Mouse (Mus musculus) left cerebral cortex, adult 2 months (tissue): ENCODE data around the gene Rdh19. TPM values are rescaled to one million over a fixed set of nuclear protein-coding genes. Genes with fewer than 3 reads are reported as not detected.
"Not testable (repeated sequence)": the region's sequence is repeated elsewhere in the genome, so short reads cannot be mapped to it uniquely, and the experiment has no call there.

Experiments used
- DNase-seq, 2 experiments: peaks; one replicate each; pipeline ENCODE4 v3.0.0; 2021 to 2022; ENCODE audit warnings: low spot score in 2 of 2, mixed read lengths in 1 of 2; ENCODE audit errors: extremely low spot score in 1 of 2
- H3K27ac ChIP-seq: fragments of 200-600 bp; 2 replicates; pipeline ENCODE4 v1.8.1; 2022
- H3K4me3 ChIP-seq: fragments of 200-600 bp; 2 replicates; pipeline ENCODE4 v1.8.1; 2022
- CTCF ChIP-seq: fragments of 200-600 bp; IDR thresholded peaks from 2 replicates; pipeline ENCODE4 v1.8.1; 2022; ENCODE audit warnings: antibody characterized with exemption, mild to moderate bottlenecking, moderate library complexity
- intact Hi-C: fragments of 180-260 bp; cut with DNase I; formaldehyde crosslinking; loops from one replicate; pipeline ENCODE4 v1.15.1; 2025
- total RNA-seq, 2 experiments: library from RNA; stranded (reverse); gene quantifications; 2 replicates each; pipeline ENCODE4 v1.2.3; 2021

Rdh19 gene
- total RNA-seq, 2 experiments from 2014 or later: not detected

- H3K27ac ChIP-seq: no peak within 1 kb of the TSS
- no peak for TF ChIP-seq CTCF
- H3K4me3 ChIP-seq: no peak within 1 kb of the TSS
- intact Hi-C loops: no loop called here
- DNase-seq: no peak
Observed at GRCm38 (mm10) chr10:127888605-127889004, 38.9 kb downstream of the Rdh19 start, which contains the start of gene Rdh7. Gene Rdh7, minus strand, starts transcription at chr10:127888817.

- H3K27ac ChIP-seq: no peak overlapping the region
- no peak for DNase-seq
- intact Hi-C loops: no loop called here
- H3K4me3 ChIP-seq: no peak overlapping the region
- TF ChIP-seq CTCF: no peak
Observed at GRCm38 (mm10) chr10:127891481-127891880, 41.8 kb downstream of the Rdh19 start.

- intact Hi-C loops, DNase-seq, H3K4me3 ChIP-seq, H3K27ac ChIP-seq: not testable (repeated sequence)
Observed at GRCm38 (mm10) chr10:127893163-127894022, 43.7 kb downstream of the Rdh19 start.

- no peak overlapping the region for H3K4me3 ChIP-seq
- DNase-seq: no peak
- no peak overlapping the region for H3K27ac ChIP-seq
- intact Hi-C loops: no loop called here
- TF ChIP-seq CTCF: no peak
Observed at GRCm38 (mm10) chr10:127896705-127897104, 47.0 kb downstream of the Rdh19 start.

- H3K4me3 ChIP-seq: no peak overlapping the region
- intact Hi-C loops: no loop called here
- TF ChIP-seq CTCF: no peak
- no peak overlapping the region for H3K27ac ChIP-seq
- no peak for DNase-seq
Observed at GRCm38 (mm10) chr10:127897506-127897905, 47.8 kb downstream of the Rdh19 start.

- no peak for TF ChIP-seq CTCF
- Histone ChIP-seq H3K4me3 (no peak within 1 kb of the TSS), H3K27ac (no peak within 1 kb of the TSS)
- intact Hi-C loops: no loop called here
- no peak for DNase-seq
Observed at GRCm38 (mm10) chr10:127898218-127898617, 48.5 kb downstream of the Rdh19 start, which contains the start of gene Sdr9c7. Gene Sdr9c7, plus strand, starts transcription at chr10:127898518.

GRCm38 (mm10) chr10:127899783-127900182 is 50.1 kb downstream of the Rdh19 start:
- intact Hi-C loops: no loop called here
- no peak overlapping the region for H3K4me3 ChIP-seq
- no peak for DNase-seq
- no peak overlapping the region for H3K27ac ChIP-seq
- no peak for TF ChIP-seq CTCF

GRCm38 (mm10) chr10:127901751-127902150 is 52.0 kb downstream of the Rdh19 start:
- no peak for DNase-seq
- Histone ChIP-seq H3K27ac (no peak overlapping the region), H3K4me3 (no peak overlapping the region)
- intact Hi-C loops: no loop called here
- TF ChIP-seq CTCF: no peak

GRCm38 (mm10) chr10:127903116-127903515 is 53.4 kb downstream of the Rdh19 start:
- no peak overlapping the region for H3K27ac ChIP-seq
- intact Hi-C loops: no loop called here
- TF ChIP-seq CTCF: no peak
- H3K4me3 ChIP-seq: no peak overlapping the region
- no peak for DNase-seq

- DNase-seq: peak; percentile 13 to 18
Observed at GRCm38 (mm10) chr10:127904718-127905446, 55.2 kb downstream of the Rdh19 start.

GRCm38 (mm10) chr10:127906138-127906537 is 56.4 kb downstream of the Rdh19 start:
- TF ChIP-seq CTCF: no peak
- H3K4me3 ChIP-seq: no peak overlapping the region
- intact Hi-C loops: no loop called here
- H3K27ac ChIP-seq: no peak overlapping the region
- DNase-seq: no peak

More at GRCm38 (mm10) chr10:127904718-127905446, 55.2 kb downstream of the Rdh19 start:
- Histone ChIP-seq H3K27ac (no peak overlapping the region), H3K4me3 (no peak overlapping the region)
- intact Hi-C loops: no loop called here
- no peak for TF ChIP-seq CTCF

- no peak overlapping the region for H3K4me3 ChIP-seq
- no peak overlapping the region for H3K27ac ChIP-seq
- no peak for DNase-seq
- TF ChIP-seq CTCF: no peak
- intact Hi-C loops: no loop called here
Observed at GRCm38 (mm10) chr10:127907386-127907951, 57.7 kb downstream of the Rdh19 start.

Other genes with a start within 250 kb of the Rdh19 start
- gene Lrp1, start 228.8 kb upstream of the Rdh19 start, total RNA-seq: 100 to 1,000 TPM; 341 to 357 TPM
- 10 to 100 TPM; 11.4 to 12.9 TPM for gene Stat6, start 206.9 kb upstream of the Rdh19 start, total RNA-seq
- gene Nemp1, start 183.0 kb upstream of the Rdh19 start, total RNA-seq: 1 to 10 TPM; 4.1 to 4.7 TPM
- 10 to 100 TPM; 44.9 to 67.4 TPM for gene Nab2, start 181.4 kb upstream of the Rdh19 start, total RNA-seq
- 1 to 10 TPM; 1.2 to 1.4 TPM for gene Myo1a, start 144.8 kb upstream of the Rdh19 start, total RNA-seq
- 10 to 100 TPM; 13.9 to 14.9 TPM for gene Tac2, start 125.5 kb upstream of the Rdh19 start, total RNA-seq
- gene Zbtb39, start 110.4 kb upstream of the Rdh19 start, total RNA-seq: 10 to 100 TPM in 1 of 2 experiments, 1 to 10 TPM in 1; 9.8 to 10.3 TPM
- gene Gpr182, start 98.2 kb upstream of the Rdh19 start, total RNA-seq: 1 to 10 TPM; 1.5 to 2.8 TPM
- under 1 TPM; 0.23 to 0.28 TPM for gene Rdh1, start 90.2 kb upstream of the Rdh19 start, total RNA-seq
- gene Rdh16f1, start 90.1 kb upstream of the Rdh19 start, total RNA-seq: not detected
- under 1 TPM; 0.54 to 0.58 TPM for gene Rdh9, start 73.5 kb upstream of the Rdh19 start, total RNA-seq
- under 1 TPM; 0.20 to 0.28 TPM for gene Rdh16, start 48.8 kb upstream of the Rdh19 start, total RNA-seq
- gene Rdh16f2, start 16.5 kb downstream of the Rdh19 start, total RNA-seq: not detected
- not detected for gene Rdh7, start 38.9 kb downstream of the Rdh19 start, total RNA-seq
- gene Sdr9c7, start 48.6 kb downstream of the Rdh19 start, total RNA-seq: not detected
- gene Hsd17b6, start 157.7 kb downstream of the Rdh19 start, total RNA-seq: not detected
- gene Prim1, start 165.2 kb downstream of the Rdh19 start, total RNA-seq: 1 to 10 TPM; 7.9 to 8.1 TPM
- 100 to 1,000 TPM; 310 to 314 TPM for gene Naca, start 185.6 kb downstream of the Rdh19 start, total RNA-seq
- 100 to 1,000 TPM; 121 to 123 TPM for gene Ptges3, start 209.0 kb downstream of the Rdh19 start, total RNA-seq
- gene Atp5b, start 233.3 kb downstream of the Rdh19 start, total RNA-seq: 1,000 to 10,000 TPM; 1,628 to 1,633 TPM
- gene Baz2a, start 241.6 kb downstream of the Rdh19 start, total RNA-seq: 10 to 100 TPM; 42.2 to 45.1 TPM